In the genomic region with DNA sequence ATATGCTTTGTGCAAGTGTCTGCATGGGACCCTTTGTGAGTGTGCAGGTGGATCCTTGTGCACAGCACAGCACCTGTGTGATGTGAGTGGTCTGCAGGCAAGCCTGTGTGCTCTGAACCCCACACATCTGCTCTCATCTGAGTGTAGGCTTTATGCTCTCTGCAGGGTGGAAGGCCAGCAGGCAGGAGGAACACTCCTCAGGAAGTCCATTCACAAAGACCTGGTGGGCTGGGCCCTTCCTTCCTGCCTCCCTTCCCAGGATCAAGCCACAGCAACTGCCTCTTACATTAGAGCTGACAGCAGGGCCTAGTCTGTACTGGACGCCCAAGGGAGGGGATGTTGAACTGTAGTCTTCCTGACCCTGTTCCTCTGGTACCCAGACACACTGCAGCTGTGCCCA, we compare ENCODE assay signal across 9 mouse cellular contexts. TPM values are rescaled to one million over a fixed set of nuclear protein-coding genes. Genes with fewer than 3 reads are reported as not detected.
A peak's percentile ranks its signal among the peaks of the same experiment; 100 is the strongest.
DNase-seq lines count a peak whose midpoint lies in the region; ATAC-seq and TF ChIP-seq lines count a peak whose summit lies in the region.
"Had no signal": no experiment of that assay in that cellular context is flagged by ENCODE, and none has a peak within 500 bp of the region (broad histone marks: within the 10 kb centered on the region; RNA-seq: fewer than 3 reads in every experiment).

No protein-coding gene starts in this region.

- H3K9ac ChIP-seq in liver, embryonic 14.5 days (replicated peaks), result no peak overlapping the region
- no peak overlapping the region for H3K9ac ChIP-seq in hindbrain, embryonic 16.5 days (ENCODE audit: low read depth, low read length)

- TF ChIP-seq EP300 in liver, embryonic 14.5 days (IDR thresholded peaks at IDR 0.05; ENCODE audit: low read depth), result no peak

- TF ChIP-seq CTCF in liver, embryonic 14.5 days (IDR thresholded peaks at IDR 0.05; ENCODE audit: low read depth), result no peak

- no peaks in the 10 kb centered on the region for H3K9me3 ChIP-seq in liver, embryonic 14.5 days (ENCODE audit: control insufficient read depth, low read length)
- no peaks in the 10 kb centered on the region for H3K9me3 ChIP-seq in hindbrain, embryonic 16.5 days (ENCODE audit: control insufficient read depth, low read length)

- no peak overlapping the region for H3K4me2 ChIP-seq in liver, embryonic 14.5 days (ENCODE audit: low read depth)
- H3K4me2 ChIP-seq in hindbrain, embryonic 16.5 days (ENCODE audit: low read length), result no peak overlapping the region

- ATAC-seq in liver, embryonic 14.5 days (ENCODE audit: insufficient read depth), result no peak
- ATAC-seq in inflammation-experienced regulatory T-cells, adult 6 months, result no peak
- ATAC-seq in hindbrain, embryonic 16.5 days, result no peak; the same call in 1 of the 2 replicates

- peak overlapping the region; percentile 97 for H3K27ac ChIP-seq in liver, embryonic 14.5 days
- no peak overlapping the region for H3K27ac ChIP-seq in hindbrain, embryonic 16.5 days (ENCODE audit: low read depth, low read length)

- no peak overlapping the region for H3K4me3 ChIP-seq in liver, embryonic 14.5 days (ENCODE audit: insufficient read depth in 1 of 2, low read depth in 2 of 2, low read length in 2 of 2)
- no peak overlapping the region for H3K4me3 ChIP-seq in hindbrain, embryonic 16.5 days (ENCODE audit: low read length)

- WGBS in liver, embryonic 14.5 days (ENCODE audit: insufficient replicate concordance), result 39% methylated on average over 1 of the region's 1 CpGs
- WGBS in hindbrain, embryonic 16.5 days, result 67% methylated on average over 1 of the region's 1 CpGs

- no peaks in the 10 kb centered on the region for H3K27me3 ChIP-seq in liver, embryonic 14.5 days (ENCODE audit: control insufficient read depth, insufficient read depth, low read length)
- H3K27me3 ChIP-seq in hindbrain, embryonic 16.5 days (replicated peaks; ENCODE audit: control insufficient read depth, insufficient read depth, low read length), result no peaks in the 10 kb centered on the region

- H3K4me1 ChIP-seq in liver, embryonic 14.5 days (replicated peaks; ENCODE audit: control insufficient read depth in 2 of 2, insufficient read depth in 2 of 2, low read length in 1 of 2), result peaks cover 48 to 55% of the 10 kb centered on the region in 2 experiments
- H3K4me1 ChIP-seq in hindbrain, embryonic 16.5 days (ENCODE audit: control insufficient read depth, insufficient read depth, low read depth, low read length), result no peaks in the 10 kb centered on the region

- DNase-seq in adrenal gland, adult (ENCODE audit: inconsistent age in 2 of 2, low spot score in 1 of 2), result peak; percentile 30 to 67
- DNase-seq in adrenal gland, adult 8-10 months, result no peak
- DNase-seq in 416B (ENCODE audit: low read depth), result peak; percentile 44
- DNase-seq in heart, postnatal 36 days, result peak; percentile 56 to 60
- no peak for DNase-seq in liver, embryonic 14.5 days (ENCODE audit: low read depth in 3 of 3, low spot score in 3 of 3)
- no peak for DNase-seq in right cerebral cortex, postnatal 36 days (ENCODE audit: low spot score in 2 of 2)

- intact Hi-C loops in heart, postnatal 36 days (cut with DNase I), result no loop called here

- no peaks in the 10 kb centered on the region for H3K36me3 ChIP-seq in liver, embryonic 14.5 days (replicated peaks; ENCODE audit: control insufficient read depth, insufficient read depth, low read depth)
- H3K36me3 ChIP-seq in hindbrain, embryonic 16.5 days (ENCODE audit: control insufficient read depth, insufficient read depth, low read length), result no peaks in the 10 kb centered on the region

RNA-seq across cellular contexts. Expression of gene Gm11037, which starts 1.1 kb away (rescaled TPM):
- total RNA-seq in adrenal gland, adult 8-10 months (2022), result not detected
- not detected for total RNA-seq in heart, postnatal 36 days (2021)
- polyA plus RNA-seq in liver, embryonic 14.5 days (2012; rRNA removed), result not detected in 2 replicates
- polyA plus RNA-seq in liver, embryonic 14.5 days (2014; fragmentation: Nextera tagmentation; extraction: Ambion mirVana), result not detected in 2 replicates
- not detected for polyA plus RNA-seq in inflammation-experienced regulatory T-cells, adult 6 months (2017; shearing (Covaris generic))
- not detected in 2 replicates for polyA plus RNA-seq in hindbrain, embryonic 16.5 days (2015; fragmentation: Nextera tagmentation; extraction: Ambion mirVana)
- total RNA-seq: left cerebral cortex, adult 8-10 months had no signal

RNA-seq across cellular contexts. Expression of gene Hspa12b, which starts 7.3 kb away (rescaled TPM):
- 10 to 100 TPM in 2 of 4 experiments, 1 to 10 TPM in 2; 8.1 to 16.8 (median 10.4) TPM for total RNA-seq in adrenal gland, adult 8-10 months (2022)
- 10 to 100 TPM; 32.1 to 44.1 TPM for total RNA-seq in heart, postnatal 36 days (2021)
- polyA plus RNA-seq in liver, embryonic 14.5 days (2012; rRNA removed), result 1.6 and 2.1 TPM in 2 replicates
- 0.71 and 0.76 TPM in 2 replicates for polyA plus RNA-seq in liver, embryonic 14.5 days (2014; fragmentation: Nextera tagmentation; extraction: Ambion mirVana)
- under 1 TPM in 2 of 3 experiments, not detected in 1; 0.10 to 0.40 TPM for polyA plus RNA-seq in inflammation-experienced regulatory T-cells, adult 6 months (2017; shearing (Covaris generic))
- polyA plus RNA-seq in hindbrain, embryonic 16.5 days (2015; fragmentation: Nextera tagmentation; extraction: Ambion mirVana), result 6.5 and 6.9 TPM in 2 replicates

RNA-seq across cellular contexts. Expression of gene 1700037H04Rik, which starts 25.5 kb away (rescaled TPM):
- total RNA-seq in adrenal gland, adult 8-10 months (2022), result 10 to 100 TPM; 32.2 to 68.7 (median 53.9) TPM
- total RNA-seq in heart, postnatal 36 days (2021), result 10 to 100 TPM in 1 of 2 experiments, 1 to 10 TPM in 1; 9.7 to 12.8 TPM
- polyA plus RNA-seq in liver, embryonic 14.5 days (2012; rRNA removed), result 105 and 125 TPM in 2 replicates
- polyA plus RNA-seq in liver, embryonic 14.5 days (2014; fragmentation: Nextera tagmentation; extraction: Ambion mirVana), result 129 and 153 TPM in 2 replicates
- polyA plus RNA-seq in inflammation-experienced regulatory T-cells, adult 6 months (2017; shearing (Covaris generic)), result 10 to 100 TPM; 36.5 to 54.8 (median 46.3) TPM
- polyA plus RNA-seq in hindbrain, embryonic 16.5 days (2015; fragmentation: Nextera tagmentation; extraction: Ambion mirVana), result 86.6 and 92.7 TPM in 2 replicates

RNA-seq across cellular contexts. Expression of gene Cenpb, which starts 45.5 kb away (rescaled TPM):
- 10 to 100 TPM; 63.5 to 76.9 (median 73.5) TPM for total RNA-seq in adrenal gland, adult 8-10 months (2022)
- 10 to 100 TPM; 85.1 to 86.2 TPM for total RNA-seq in heart, postnatal 36 days (2021)
- polyA plus RNA-seq in liver, embryonic 14.5 days (2012; rRNA removed), result 11.0 and 12.4 TPM in 2 replicates
- polyA plus RNA-seq in liver, embryonic 14.5 days (2014; fragmentation: Nextera tagmentation; extraction: Ambion mirVana), result 2.7 and 3.0 TPM in 2 replicates
- polyA plus RNA-seq in inflammation-experienced regulatory T-cells, adult 6 months (2017; shearing (Covaris generic)), result 1 to 10 TPM; 2.4 to 3.1 (median 2.7) TPM
- 11.1 and 11.3 TPM in 2 replicates for polyA plus RNA-seq in hindbrain, embryonic 16.5 days (2015; fragmentation: Nextera tagmentation; extraction: Ambion mirVana)

RNA-seq across cellular contexts. Expression of gene Siglec1, which starts 47.8 kb away (rescaled TPM):
- 1 to 10 TPM; 5.1 to 6.4 (median 6.3) TPM for total RNA-seq in adrenal gland, adult 8-10 months (2022)
- 1 to 10 TPM; 1.9 to 4.6 TPM for total RNA-seq in heart, postnatal 36 days (2021)
- polyA plus RNA-seq in liver, embryonic 14.5 days (2012; rRNA removed), result 0.93 and 1.0 TPM in 2 replicates
- polyA plus RNA-seq in liver, embryonic 14.5 days (2014; fragmentation: Nextera tagmentation; extraction: Ambion mirVana), result 0.70 and 0.78 TPM in 2 replicates
- polyA plus RNA-seq in inflammation-experienced regulatory T-cells, adult 6 months (2017; shearing (Covaris generic)), result not detected
- 0.15 and 0.24 TPM in 2 replicates for polyA plus RNA-seq in hindbrain, embryonic 16.5 days (2015; fragmentation: Nextera tagmentation; extraction: Ambion mirVana)

Comparison
In these comparisons a context has a peak if more than half of its experiments do, and no peak if none do; other contexts are left out.
1. DNase-seq: peak in adrenal gland, adult (2 of 2), 416B (single experiment) and heart, postnatal 36 days (2 of 2); none in adrenal gland, adult 8-10 months (single experiment), liver, embryonic 14.5 days (0 of 3) and right cerebral cortex, postnatal 36 days (0 of 2).